Mouse (Mus musculus) heart, postnatal 25 days (tissue): ENCODE data around the gene Arfgap2. TPM values are rescaled to one million over a fixed set of nuclear protein-coding genes. Genes with fewer than 3 reads are reported as not detected.
"Not testable (repeated sequence)": the region's sequence is repeated elsewhere in the genome, so short reads cannot be mapped to it uniquely, and the experiment has no call there.

Experiments
- DNase-seq: peaks from one replicate; pipeline ENCODE4 v3.0.0; 2022; ENCODE audit warnings: low spot score
- intact Hi-C: fragments of 180-260 bp; cut with DNase I; formaldehyde crosslinking; loops from one replicate; pipeline ENCODE4 v1.15.1; 2025
- total RNA-seq, 2 experiments: library from RNA; stranded (reverse); gene quantifications; 2 replicates each; pipeline ENCODE4 v1.2.3; 2021

Gene Arfgap2
- total RNA-seq: 10 to 100 TPM; 56.2 TPM

DNA sequence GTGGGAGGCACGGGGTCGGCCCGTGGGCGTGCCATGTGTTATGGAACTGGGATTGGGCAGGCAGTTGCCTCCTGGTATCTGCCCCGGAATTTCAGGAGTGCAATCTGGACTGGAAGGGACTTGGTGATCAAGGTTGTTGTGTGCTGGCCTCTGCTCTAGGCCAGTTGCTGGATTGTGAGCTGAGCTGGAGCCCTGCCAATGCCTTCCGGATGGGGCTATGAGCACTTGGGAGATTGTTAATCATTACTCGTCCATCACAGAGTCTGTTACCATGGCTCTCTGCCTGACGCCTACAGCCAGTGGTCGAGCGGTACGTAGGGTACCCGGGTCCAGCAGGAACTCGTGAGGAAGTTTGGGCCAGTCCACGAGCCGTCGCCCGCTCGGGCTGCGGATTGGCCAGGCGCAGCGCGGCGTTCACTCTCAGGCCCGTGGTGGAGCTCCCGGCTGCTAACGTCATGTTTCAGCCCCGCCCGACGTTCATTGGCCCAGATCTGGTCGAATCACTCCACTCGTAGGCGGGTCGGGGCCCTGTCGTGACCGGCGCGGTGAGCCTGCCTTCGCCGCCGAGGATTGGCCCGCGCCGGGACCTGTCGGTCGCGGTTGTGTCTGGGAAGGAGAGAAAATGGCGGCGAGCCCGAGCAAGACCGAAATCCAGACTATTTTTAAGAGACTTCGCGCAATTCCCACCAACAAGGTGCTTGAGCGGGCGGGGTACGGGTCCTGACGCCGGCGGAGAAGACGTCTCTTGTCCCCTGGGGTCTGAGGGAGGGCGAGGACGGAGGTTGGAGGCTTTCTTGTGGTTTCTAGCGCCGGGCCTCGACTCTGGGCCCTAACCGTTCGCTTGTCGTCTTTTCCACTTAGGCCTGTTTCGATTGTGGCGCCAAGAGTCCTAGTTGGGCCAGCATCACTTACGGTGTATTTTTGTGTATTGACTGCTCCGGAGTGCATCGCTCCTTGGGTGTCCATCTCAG is at the start of gene Arfgap2:
Arfgap2 (plus strand) TSS at position 264 of the 971 bp plus-strand sequence.
- intact Hi-C loops: loop anchor here (2.0 to 5.0 kb wide), 2 partner anchors 28 to 148 kb away; partner anchors contain the start of genes Ddb2 and Mybpc3
- peak; percentile 98 for DNase-seq

DNA sequence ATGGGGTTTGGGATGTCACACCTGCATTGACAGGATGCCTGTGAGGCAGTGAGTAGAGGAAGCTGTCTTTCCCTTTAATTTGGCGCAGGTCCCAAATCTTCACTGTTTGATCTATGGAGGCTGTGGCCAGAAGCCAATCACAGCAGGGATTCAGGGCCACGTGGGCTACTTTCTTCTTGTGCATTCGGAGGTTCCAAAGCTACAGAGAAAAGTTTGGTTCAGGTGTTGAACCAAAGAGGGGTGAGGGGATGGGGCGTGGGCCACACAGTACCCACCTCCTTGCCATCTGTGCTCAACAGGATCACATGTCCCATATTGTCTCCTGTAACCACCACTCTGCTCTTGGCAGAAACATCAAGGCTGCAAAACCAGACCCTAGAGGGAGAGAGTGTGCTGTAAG is 47.7 kb upstream of the Arfgap2 start:
- intact Hi-C loops: no loop called here
- DNase-seq: no peak

DNA sequence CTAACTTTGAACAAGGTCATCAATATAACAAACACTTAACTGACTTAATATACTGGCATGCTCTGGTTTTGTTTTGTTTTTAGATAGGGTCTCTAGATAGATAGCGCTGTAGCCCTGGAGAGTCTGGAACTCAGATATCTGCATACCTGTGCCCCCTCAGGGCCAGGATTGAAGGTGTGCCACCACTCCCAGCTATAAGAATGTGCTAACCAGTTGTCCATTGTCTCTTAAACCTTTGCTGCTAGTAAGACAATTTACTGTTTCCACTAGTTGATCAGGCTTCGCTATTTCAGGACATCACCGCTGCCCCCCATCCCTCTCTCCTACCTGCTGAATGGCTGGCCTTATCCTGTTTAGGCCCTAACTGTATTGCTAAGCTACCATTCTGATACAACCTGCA is 44.3 kb upstream of the Arfgap2 start:
- DNase-seq: no peak
- intact Hi-C loops: no loop called here

DNA sequence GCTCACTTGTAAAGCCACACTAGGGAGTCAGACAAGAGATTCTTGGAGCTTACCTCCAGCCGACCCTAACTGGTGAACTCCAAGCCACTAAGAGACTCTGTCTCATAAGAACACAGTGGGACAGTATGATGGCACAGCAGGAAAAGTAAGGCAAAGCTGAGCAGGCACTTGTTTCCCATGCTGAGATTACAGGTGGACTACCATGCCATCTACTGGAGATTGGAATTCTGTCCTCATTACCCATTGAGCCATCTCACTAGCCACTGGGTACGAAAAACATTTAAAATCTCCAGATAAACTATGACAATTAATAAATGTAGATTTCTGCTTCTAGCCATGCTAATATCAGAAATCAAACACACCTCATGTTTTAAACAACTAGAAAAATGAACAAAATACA is 41.2 kb upstream of the Arfgap2 start:
- intact Hi-C loops: no loop called here
- no peak for DNase-seq

DNA sequence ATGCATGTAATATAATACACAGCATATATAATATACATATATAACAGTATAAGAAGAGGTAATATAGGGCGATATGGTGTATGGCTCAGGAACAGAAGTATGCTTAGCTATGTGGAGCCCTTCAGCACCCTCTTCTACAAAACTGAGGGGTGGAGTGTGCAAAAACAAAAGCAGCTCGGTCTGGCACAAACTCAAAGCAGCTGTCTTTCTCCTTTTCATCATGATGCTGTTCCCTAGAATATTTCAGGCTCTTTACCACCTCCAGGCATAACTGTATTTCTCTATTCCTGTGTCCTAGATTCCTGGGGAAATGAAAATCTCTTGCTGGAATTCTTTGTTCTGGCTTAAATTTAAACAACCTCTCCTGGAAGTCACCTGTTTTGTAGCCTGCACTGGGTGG is 35.0 kb upstream of the Arfgap2 start:
- no peak for DNase-seq
- intact Hi-C loops: no loop called here

DNA sequence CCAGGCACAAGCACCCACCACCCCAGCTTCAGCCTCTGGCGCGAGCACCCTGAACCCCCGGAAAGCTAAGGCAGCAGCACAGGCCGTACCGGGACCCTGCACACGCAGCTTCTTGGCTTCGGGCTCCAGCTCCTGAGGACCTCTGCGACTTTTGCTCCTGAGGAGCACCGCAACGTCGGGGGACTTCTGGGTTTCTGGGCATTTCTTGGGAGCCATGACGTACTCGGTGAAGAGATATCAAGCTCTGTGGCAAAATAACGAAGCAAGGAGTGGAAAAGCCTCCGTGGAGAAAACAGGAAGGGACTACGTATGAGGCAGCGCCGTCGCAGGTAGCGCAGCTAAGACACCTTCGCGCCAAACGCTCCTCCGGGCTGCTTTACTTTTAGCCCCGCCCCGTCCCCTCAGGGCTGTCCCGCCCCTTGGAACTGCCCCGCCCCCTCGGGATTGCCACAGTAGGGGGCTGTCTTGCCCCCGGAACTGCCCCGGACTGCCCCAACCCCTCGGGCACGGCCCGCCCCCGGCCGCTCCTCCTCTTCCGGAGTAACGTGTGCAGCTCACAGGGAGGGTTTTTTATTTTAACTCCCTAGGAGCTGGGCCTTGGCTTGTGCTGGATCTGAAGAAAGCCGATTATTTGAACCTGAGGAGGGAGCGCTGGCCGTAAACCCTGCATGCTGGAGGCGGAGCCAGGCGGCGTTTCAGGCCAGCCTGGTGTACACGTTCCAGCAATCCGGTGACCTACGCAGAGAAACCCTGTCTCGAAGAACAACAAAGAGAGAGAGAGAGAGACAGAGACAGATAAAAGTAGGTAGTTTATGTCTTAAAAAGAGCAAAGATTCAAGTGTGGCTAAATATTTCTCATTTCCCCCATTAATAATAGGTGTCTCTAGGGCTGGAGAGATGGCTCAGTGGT is 27.9 kb upstream of the Arfgap2 start, which contains the start of gene Ddb2:
Ddb2 (minus strand) TSS at position 382 of the 910 bp plus-strand sequence.
- intact Hi-C loops: loop anchor here (2.0 kb wide), 2 partner anchors 28 to 34 kb away; partner anchors contain the start of genes Acp2, Arfgap2 and Nr1h3
- DNase-seq: peak; percentile 82

DNA sequence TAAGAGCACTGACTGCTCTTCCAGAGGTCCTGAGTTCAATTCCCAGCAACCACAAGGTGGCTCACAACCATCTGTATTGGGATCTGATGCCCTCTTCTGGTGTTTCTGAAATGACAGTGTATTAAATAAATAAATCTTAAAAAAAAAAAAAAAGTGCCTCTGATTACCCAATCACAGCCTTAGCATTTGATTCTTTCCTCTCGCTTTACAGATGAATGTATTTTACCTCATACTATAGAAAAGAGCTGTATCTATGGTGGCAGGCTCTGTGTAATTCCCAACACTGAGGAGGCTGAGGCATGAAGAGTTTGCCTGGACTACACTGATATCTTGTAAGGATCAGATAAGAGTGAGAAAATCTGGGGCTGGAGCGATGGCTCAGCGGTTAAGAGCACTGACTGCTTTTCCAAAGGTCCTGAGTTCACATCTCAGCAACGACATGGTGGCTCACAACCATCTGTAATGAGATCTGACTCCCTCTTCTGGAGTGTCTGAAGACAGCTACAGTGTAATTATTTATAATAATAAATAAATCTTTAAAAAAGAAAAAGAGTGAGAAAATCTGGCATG is 27.2 kb upstream of the Arfgap2 start:
- intact Hi-C loops: loop anchor here (2.0 kb wide), 2 partner anchors 27 to 35 kb away; partner anchors contain the start of genes Acp2, Arfgap2 and Nr1h3
- not testable (repeated sequence) for DNase-seq

DNA sequence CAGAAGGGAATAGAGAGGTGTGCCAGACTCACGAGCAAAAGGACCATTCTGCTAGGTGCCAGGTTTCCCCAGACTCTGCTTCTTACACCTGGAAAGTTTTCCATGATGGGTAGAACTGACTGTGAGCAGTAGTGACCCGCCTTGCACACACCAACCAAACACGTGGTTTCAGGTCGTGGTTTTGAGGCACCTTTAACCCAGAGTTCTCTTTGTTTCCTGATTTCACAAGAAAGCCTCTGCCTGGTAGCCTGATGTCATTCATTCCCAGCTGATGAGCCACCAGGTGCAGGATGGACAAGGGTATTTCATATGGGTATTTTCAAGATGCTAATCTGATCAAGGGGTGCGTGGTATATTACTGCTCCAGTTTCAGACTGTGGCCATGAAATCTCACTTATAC is 22.2 kb upstream of the Arfgap2 start:
- intact Hi-C loops: no loop called here
- DNase-seq: no peak

DNA sequence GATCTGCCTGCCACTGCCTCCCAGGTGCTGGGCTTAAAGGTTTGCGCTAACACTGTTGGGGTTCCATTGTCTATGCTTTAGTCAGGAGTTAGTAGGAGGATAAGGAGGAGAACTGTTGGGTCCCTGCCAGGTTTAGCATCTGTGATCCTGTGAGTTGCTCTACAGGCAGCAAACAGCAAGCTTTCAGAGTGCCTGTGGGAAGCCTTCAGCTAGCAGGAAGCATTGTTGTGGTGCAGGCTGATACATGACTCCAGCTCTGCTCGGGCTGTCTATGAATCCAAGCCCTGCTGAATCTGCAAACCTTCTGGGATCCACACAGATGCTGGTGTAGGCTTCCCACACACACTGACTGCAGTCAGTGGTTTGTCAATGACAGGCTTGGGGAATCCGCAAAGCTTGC is 21.4 kb upstream of the Arfgap2 start:
- intact Hi-C loops: no loop called here
- no peak for DNase-seq

DNA sequence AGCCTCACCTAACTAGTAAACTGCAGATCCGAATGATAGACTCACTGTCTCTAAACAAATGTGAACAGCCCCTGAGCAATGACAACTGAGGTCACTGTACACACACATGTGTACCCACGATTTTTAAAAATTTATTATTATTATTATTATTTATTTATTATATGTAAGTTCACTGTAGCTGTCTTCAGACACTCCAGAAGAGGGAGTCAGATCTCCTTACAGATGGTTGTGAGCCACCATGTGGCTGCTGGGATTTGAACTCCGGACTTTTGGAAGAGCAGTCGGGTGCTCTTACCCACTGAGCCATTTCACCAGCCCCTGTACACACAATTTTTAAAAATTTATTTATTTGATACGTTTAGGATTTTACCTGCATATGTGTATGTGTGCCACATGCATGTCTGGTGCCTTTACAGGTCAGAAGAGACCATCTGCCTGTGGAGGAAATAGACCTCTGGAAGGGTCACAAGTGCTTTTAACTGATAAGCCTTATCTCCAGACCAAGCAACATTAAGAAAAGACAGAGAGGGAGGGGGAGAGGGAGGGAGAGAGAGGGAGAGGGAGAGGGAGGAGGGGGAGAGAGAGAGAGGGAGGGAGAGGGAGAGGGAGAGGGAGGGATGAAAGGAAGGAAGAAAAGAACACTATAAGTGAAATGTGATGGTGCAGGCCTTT is 20.1 kb upstream of the Arfgap2 start:
- DNase-seq: no peak
- intact Hi-C loops: no loop called here

DNA sequence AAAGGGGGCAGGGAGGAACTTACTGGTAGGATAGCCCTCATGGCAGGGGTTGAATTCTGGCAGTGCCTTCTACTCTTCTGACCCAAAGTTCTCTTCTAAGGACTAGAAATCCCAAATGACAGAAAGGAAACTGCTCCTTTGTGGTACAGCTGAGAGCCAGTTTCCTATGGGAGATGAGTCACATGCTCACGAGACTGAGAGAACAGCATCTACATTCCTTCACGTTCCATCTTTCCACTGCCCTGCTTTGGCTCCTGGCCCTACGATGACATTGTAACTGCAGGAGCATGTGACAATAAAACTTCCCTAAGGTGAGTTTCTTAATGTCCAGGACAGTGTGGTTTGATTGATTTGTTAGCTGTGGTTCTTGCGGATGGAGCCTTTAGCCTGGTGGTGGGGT is 16.4 kb upstream of the Arfgap2 start:
- intact Hi-C loops: no loop called here
- DNase-seq: no peak

DNA sequence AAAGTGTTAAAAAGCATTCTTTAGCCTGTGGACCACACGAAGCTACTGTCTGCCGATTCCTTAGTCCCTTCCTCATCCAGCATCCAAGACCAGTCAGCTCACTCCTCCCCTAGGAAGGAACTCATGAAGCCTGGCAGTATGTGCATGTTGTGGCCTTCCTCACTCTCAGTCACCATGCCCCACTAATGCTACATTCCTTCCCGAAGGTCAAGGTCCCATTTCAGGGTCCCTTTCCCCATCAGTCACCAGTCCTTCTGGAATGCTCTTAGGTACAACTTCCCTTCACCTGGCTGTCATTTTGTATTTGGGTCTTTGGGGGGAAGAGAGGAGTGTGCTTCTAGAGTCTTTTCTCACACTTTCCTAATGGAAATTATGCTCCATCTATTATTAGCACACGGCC is 12.8 kb upstream of the Arfgap2 start:
- intact Hi-C loops: no loop called here

DNA sequence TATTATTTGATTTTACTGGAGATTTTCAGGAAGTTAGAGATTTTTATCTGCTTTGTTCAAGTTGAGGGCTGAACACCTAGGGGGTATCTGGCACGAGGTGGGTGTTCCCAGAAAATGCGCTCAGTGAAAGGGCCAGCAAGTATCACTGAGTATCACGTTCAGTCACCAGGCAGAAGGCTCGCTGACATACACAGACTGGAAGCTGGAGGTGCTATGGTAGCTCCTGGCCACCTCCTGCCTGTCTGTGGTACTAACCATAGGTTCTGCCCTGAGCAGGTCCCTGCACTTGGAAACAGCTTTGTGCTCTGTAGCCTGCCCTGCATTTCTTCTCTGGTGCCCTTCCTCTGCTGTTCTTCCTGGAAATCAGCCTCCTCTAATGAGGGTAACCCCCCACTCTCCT is 12.3 kb upstream of the Arfgap2 start:
- no peak for DNase-seq

More for the DNA sequence above, 12.8 kb upstream of the Arfgap2 start:
- no peak for DNase-seq

DNA sequence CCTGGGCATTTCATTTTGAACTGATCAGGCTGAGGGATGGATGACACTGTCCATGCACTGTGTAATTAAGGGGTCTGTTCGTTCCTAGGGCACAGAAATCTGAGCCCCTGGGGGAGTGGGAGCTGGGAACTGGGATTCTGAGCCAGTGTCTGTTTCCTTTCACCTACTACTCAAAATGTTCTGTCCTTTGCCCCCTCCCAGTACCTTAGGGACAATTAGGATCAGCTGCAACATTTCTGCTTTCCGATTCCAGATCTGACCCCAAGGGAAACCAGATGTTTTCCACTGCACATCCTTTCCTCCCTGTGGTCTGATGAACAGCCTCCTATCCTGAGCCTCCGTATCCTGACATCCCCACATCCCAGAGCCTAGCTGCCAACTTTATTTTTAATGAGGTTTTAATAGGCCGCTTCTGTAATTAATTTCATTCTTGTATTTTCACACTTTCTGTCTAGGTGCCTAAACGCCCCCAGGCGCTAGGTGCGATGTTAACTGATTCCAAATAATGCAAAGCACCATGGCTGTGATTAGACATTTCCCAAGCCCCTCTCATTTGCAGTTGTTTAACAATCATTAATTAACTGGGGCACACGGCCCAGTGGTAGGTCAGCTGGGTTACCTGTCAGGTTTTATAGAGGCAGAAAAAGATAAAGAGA is 9.9 kb upstream of the Arfgap2 start:
- no peak for DNase-seq
- intact Hi-C loops: no loop called here

More for the DNA sequence above, 12.3 kb upstream of the Arfgap2 start:
- intact Hi-C loops: no loop called here

DNA sequence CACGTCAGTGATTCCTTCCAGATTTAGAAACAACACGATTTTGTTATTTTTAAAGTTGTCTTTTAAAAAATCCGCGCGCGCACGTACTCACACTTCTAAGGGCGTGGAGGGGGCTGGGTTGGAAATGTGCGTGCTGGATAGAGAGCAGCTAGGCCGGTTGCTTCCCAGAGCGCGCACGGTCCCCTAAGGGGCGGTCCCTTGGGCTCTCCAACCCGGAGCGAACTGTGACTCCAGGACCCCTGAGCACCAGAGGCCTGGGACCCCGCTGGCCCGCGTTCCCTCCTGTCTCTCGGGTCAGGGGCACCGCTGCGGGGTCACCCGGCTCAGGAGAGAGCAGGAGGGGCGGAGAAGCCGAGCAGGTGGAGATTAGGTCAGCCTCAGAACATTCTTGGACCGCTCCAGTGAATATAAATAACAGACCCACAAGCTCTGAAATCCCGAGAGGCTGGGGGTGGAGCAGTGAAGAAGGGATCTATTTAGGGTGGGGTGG is 9.1 kb upstream of the Arfgap2 start, which contains the start of gene Pacsin3:
Pacsin3 (plus strand) TSS at position 294 of the 490 bp plus-strand sequence.
- no peak for DNase-seq
- intact Hi-C loops: no loop called here

DNA sequence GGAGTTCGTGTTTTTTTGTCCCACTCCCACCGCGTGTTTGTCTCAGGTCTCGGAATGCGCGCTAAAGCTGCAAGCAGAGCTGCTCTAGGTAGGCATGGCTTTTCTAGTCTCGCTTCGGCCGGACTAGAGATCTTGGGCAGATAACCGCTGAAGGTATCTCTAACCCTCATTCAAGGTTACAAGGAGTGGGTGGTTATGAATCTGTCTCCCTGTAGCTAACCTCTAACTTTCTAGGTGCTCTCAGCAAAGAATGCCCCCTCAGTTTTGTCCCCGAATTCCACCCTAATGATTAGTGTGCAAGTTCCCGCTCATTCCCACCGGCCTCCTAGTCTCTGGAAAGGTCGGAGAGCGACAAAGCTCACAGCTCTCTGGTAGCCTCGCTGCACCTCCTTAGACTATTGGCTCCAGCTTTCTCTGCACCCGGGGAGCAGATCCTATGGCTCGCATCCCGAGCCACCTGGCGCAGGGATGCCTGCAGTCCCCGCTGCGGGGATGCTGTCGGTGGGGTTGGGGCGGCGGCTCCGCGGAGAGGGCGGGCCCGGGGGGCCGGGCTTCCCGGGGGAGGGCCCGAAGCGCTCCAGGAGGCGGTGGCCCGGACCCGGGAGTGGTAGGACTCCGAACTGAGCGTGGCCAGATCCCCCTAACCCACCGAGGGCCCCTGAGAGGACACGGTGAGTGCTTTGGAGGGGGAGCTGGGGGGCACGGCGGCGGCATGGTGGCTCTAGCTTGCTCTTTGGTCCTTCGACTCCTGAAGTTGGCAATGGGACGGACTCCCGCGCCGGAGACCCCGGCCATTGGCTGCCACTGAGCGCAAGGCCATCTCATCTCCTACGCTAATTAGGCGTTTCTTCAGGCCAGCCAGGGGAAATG is 8.3 kb upstream of the Arfgap2 start:
- intact Hi-C loops: no loop called here
- DNase-seq: peak; percentile 31

DNA sequence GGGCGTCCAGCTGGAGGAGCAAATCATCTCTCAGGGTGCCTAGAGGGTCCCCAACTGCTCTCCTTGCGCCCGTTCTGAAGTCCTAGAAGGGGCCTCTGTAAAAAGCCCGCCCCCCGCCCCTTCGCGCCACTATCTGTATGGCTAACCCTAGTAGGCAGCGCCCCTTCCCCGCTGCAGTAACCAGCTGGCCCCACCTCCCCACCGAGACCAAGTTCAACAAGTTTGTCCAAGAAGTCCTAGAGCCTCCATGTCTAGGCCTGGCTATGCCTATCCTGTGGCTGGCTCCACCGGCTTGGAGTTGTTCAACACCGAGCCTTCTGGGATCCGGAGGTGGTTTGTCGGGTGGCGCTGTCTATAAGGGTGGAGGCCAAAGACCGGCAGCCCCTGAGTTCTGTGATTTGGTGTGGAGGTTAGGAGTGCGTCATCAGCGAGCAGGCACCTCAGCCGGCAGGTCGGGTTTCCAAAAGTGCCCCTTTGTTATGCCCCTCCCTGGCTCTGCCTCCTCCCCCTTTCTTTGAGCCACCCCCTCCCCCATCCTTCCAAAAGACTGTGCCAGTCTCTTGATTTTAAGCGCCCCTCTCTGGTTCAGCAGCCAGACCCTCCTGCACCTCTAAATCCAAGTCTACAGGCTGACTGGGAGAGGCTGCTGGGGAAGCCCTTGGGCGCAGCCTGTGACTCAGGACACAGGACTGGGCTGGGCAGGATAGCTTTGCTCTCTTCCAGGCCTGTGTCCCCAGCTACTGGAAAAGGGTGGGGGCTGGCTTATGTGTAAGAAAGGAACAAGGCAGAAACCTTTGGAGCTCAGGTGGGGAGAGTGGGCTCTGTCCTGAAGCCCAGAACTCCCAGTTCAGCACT is 7.4 kb upstream of the Arfgap2 start:
- intact Hi-C loops: no loop called here

More for the DNA sequence above, 7.4 kb upstream of the Arfgap2 start:
- DNase-seq: no peak
